Mouse (Mus musculus) urinary bladder, postnatal 4 days (tissue): ENCODE results near the gene Fbxo31.
"Not testable (repeated sequence)": the region's sequence is repeated elsewhere in the genome, so short reads cannot be mapped to it uniquely, and the experiment has no call there.

Source experiments
- DNase-seq, 2 experiments: peaks; one replicate each; pipeline ENCODE4 v3.0.0; 2021 to 2022; ENCODE audit warnings: low spot score in 2 of 2

Gene Fbxo31

DNA sequence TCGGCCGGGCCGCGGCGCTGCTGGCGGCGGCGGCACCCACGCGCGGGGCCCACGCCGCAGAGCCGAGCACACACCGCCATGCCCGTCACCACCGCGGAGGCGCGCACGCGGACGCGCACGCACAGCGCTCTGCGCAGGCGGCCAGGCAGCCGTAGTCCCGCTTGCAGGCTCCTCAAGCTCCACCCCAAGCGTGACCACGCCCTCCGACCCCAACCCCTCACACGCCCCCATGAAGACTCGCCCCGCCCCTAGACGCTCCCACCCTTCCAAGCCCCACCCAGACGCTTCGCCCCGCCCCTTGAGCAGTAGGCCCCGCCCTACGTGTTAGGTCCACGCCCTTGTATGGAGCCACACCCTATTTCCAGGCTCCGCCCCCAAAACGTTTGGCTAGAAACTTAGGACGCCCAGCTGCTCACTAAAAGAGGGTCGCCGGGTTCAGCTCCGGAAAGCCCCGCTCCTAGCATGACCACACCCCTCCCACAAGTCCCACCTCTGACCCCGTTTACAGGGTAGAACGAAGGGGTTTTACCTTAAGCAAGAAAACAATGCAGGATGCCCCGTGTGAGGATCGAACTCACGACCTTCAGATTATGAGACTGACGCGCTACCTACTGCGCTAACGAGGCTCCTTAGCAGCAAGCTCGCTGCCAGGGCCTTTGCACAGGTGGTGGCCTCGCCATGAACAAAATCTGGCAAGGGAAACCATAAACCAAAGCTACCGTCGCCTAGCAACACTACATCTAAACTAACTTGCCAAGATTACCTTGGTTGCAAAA, at the start of gene Fbxo31:
TSS of gene Fbxo31 (minus strand) at position 131 of the 776 bp plus-strand sequence.
- peak; percentile 91 to 96 for DNase-seq

DNA sequence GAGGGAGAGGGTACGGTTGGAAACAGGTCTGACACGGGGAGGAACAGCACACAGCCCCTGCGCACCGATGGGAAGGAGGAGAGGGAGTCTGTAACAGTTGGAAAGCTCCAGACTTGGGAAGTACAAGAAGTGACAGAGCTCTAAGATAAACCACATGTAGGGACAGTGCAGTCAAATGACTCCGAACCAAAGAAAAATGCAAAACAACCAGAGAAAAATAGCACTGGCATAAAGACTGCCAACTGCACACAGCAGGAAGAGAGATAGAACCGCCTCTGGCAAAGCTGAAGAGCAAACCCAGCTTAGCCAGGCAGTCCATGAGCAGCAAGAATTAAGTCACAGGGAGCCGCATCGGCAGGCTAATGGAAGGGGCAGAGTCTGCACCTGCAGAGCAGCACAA, 44.4 kb upstream of the Fbxo31 start:
- no peak for DNase-seq

DNA sequence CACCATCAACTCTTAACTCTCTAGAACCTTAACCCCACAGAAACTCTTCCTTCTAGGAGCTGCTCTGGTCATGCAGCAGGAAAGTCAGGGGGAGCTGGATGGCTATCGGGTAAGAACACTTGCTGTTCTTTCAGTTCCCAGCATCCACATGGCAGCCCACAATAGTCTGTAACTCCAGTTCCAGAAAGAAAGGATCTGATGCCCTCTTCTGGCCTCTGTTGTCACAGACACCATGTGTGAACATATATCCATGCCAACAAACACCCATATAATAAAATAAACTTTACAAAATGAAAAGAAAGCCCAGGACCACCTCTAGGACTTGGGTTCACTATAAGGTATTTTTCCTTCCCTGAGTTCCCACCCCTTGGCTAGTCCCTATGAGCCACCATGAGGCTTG, 43.3 kb upstream of the Fbxo31 start:
- no peak for DNase-seq

DNA sequence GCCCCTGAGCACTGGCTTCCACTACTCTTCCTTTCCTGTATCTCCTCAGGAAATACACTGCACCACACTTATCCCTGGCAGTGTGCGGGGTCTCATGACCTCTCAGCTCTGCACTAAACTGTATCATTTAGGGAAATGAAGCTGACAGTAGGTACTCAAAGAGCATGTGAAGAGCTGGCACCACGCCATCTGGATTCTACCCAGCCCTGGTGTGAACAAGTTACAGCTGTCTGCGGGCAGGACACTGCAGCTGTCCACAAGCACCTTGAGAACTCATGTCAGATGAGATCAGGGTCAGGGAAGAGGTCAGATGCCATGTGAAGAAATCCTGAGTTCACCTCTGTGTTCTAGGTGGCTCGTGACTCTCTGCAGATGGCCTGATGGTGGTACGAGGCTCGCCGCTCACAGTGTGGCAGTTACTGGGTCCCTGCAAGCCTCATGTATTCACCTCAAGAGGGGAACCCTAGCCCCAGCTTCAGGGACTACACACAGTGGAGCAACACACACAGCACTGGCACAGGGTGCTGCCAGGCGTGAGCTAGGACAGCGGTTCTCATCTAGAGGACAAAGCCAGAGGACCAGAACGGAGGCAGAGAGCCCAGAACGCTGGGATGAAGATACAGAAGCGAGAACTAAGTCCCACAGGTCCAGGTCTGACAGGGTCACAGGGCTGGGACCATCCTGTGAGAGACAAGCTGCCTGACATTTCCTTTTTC, 42.4 kb upstream of the Fbxo31 start:
- no peak for DNase-seq

DNA sequence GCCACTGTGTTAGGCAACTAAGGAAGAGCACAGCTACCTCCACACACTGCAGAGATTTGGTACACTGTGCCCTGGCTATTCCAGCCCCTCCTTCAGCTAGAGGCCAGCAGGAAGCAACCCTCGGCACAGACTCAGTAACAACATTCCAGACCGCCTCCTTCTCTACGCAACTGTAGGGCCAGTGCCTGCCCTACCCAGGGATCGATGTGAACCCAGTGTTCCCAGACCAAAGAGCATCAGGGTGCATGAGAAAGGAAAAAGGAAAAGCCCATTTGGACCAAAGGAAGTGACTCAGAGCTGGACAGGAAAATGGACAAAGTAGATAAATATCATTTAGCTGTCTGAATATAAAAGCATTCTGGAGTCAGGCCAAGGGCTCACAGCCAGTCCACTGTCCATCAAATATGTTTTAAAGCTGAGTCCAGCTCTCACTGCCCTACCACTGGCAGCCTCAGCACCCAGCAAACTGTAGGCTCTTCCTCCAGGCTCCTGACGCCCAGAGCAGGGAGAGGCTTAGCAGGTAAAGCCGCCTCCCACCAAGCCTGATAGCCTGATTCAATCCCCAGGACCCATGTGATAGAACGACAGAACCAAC, 40.9 kb upstream of the Fbxo31 start:
- no peak for DNase-seq

DNA sequence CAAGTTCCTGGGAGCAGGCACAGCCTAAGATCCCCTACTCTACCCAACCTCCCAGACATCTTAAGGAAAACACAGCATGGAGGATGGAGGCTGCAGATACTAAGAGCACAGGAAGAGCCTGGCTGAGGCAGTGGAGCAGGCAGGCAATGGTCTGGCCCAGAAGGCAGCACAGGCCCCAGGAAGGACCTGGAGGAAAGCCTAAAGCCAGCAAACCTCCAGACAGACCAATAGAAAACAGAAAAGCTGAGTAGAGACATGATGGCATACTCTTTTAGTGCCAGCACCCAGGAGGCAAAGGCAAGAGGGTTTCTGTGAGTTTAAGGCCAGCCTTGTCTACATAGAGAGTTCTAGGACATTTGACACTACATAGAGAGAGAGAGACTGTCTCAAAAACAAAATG, 34.8 kb upstream of the Fbxo31 start:
- no peak for DNase-seq

DNA sequence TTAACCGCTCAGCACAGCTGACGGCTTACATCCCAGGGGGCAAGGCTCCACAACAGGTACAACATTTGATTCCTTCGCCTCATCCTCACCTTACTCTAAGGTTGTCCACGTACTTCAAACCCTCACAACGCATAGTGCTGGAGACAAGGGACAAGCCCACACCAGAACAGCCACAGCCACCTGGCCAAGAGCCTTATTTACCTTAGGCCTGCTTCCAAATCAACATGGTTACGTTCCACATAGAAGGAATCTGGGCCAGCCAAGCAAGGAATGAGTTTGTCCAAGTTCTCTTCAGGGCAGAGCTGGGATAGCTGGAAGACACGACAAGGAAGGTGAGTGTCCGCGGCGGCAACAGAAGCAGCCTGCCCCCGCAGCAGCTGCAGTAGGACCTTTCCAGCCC, 31.3 kb upstream of the Fbxo31 start:
- DNase-seq, result no peak

DNA sequence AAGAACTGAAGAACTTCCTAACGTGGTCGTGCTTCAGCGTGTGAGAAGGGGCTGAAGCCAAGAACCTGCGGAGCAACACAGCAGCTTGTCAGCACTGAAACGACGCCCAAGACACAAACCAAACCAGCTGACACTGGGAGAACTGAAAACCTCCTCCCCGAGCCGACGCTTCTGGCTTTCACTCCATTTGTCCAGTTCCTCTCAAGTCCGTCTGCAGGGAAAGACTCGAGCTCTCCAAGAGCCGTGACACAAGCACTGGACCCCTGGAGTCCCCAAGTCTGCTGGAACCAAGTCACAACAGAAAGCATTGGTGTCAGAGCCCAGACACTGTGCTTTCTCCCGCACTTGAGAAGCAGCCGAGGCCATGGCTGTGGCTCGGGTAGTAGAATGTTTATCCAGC, 30.6 kb upstream of the Fbxo31 start:
- DNase-seq, result no peak

DNA sequence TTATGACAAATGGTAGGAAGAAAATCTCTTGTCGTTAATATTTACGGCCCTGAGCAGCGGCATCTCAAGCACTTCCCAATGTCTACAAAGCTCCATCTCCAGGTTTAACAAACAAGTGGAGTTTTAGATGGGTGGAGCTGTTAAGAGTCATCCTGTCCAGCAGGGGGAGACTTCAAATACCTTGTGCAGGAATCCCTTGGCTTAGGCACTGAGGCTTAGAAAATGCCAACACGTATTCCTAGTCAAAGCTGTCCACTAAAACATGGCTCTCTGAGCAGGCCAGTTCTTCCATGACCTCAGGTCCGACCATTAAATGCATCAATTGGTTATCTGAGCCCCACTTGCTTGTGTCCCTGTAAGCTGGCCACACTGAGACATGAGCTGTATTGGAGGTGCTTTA, 29.1 kb upstream of the Fbxo31 start:
- no peak for DNase-seq

DNA sequence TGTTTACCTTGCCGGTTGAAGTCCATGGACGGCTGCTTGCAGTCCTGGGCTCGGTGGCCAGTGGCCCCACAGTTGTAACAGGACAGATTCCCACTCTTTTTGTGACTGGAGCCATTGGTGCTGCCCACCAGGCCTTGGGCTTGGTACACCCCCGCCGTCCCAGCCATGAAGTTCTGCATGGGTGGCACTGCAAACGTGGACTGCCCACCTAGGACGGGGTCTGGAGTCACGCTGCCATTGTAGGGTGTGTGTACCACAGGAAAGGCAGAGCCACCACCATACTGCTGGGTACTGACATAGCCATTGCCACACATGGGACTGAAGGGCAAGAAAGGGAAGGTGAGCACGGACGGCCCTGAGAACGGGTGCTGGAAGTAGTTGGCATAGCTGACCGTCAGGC, 25.2 kb upstream of the Fbxo31 start:
- DNase-seq, result no peak

DNA sequence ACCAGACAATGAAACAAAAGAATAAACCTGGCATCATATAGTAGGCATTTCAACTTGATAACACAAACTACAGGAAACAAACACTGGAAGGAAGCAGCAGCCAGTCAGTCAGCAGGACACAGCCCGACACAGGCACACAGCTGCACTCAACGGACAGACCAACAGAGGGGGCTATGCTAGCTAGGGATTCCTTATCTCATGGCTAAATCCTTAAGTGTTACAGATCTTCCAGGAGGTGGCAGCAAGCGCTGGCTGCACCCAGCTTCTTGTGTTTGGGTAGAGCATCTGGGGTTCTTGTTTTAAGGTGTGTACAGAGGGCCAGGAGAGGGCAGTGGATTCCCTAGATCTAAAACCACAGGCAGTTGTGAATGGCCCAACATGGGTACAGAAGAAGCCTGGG, 24.3 kb upstream of the Fbxo31 start:
- peak in 1 of 2 experiments; percentile 75 for DNase-seq

DNA sequence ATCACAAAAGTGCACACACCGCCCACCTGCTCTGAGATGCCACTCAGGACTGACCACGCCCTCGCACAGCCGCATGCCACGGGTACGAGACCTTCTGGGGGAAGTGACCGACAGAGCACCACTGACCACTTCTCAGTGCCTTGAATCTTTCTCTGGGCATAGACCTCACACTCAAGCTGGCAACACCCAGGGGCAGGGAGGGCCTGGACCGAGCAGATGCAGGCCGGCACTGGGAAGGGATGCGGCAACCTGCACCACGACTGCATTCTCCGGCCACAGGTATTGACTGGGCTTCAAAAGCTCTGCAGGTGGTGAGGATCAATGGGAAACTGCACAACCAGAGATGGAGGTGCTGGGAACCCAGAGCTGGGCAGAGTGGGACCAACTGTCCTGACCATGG, 23.8 kb upstream of the Fbxo31 start:
- no peak for DNase-seq

DNA sequence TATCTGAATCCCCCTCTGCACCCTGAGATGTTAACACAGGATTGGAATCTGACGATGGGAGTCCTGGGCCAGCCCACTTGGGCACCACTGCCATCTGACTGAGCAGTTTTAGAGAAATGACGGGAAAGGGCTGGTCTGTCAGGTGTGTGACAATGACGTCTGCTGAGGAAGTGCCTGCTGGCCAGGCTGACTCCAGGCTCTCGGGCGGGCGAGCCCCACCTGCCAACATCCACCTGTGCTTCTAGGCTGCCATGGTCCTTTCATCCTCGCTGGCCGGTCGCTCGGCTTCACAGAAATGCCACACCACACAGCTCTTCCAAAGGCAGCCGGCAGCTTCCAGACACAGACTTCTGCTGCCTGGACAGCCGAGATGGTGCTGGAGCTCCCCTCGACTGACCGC, 21.2 kb upstream of the Fbxo31 start:
- no peak for DNase-seq

DNA sequence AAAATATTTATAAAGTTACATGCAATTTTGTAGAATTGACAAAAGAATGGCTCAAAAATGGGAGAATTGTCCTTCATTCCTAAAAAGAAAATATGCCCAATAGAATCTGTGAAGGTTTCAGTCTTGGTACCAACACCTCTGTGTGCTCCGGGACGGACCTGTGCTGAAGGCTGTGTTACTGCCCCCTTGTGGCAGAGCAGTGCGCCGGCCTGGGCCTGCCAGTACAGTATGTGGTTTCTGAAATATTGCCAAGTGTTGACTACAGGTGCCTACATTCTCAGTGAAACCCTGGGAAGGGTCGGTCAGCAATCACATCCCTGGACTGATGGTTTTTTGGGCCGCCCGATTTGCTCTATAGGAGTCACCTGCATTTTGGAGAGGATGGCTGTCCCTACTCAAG, 20.3 kb upstream of the Fbxo31 start:
- peak; percentile 66 to 84 for DNase-seq

DNA sequence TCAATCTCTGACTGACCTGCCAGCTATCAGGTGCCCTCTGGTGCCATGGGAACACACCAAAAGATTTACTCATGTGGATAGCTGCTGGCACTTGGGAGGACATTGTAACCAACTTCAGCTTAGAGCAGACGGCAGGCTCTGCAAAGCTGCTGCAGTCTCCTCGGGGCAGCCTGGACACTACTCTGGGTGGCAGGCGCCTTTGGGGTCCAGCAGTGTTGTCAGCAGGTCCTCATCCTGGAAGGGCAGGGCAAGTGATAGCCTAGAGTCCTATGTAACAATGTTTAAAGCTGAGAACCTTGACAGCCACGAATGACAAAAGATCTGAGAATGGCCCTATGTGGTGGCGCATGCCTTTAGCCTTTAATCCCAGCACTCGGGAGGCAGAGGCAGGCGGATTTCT, 19.6 kb upstream of the Fbxo31 start:
- DNase-seq, result no peak

DNA sequence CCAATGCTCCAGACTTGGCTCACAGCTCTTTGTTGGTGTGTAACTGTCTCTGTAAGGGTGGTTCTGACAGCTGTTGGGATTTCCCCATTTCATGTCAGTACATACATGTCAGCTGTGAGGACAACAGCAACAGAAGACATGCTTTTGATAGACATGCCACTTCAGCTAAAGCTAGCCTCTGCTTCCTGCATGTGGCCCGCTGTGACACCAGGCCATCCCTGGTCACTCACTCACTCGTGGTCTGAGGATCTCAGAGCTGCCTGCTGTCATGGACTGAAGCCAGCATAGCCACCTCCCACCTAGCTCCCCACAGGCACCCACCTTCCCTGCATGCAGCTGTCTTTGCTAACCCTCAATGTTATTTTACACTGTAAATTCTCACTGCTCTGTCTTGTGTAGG, 18.9 kb upstream of the Fbxo31 start:
- DNase-seq, result not testable (repeated sequence)

DNA sequence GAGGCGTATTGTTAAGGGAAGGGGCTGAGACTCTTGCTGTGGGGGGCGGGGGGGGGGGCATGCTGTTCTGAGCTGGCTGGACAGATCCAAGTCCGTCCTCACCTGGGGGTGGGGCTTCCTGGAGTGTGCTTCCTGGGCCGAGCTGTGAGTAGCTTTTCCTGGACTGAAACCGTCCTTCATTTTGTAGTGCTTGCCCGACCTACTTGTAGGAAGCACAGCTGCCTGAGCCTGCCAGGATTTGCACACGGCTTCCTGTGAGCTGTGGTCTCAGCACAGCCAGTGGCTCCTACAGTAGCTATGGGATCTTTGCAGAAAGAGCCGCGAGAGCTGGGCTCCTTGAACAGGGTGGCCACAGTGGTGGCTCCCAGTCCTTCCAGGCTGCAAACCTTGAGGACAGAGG, 15.4 kb upstream of the Fbxo31 start:
- DNase-seq, result no peak

DNA sequence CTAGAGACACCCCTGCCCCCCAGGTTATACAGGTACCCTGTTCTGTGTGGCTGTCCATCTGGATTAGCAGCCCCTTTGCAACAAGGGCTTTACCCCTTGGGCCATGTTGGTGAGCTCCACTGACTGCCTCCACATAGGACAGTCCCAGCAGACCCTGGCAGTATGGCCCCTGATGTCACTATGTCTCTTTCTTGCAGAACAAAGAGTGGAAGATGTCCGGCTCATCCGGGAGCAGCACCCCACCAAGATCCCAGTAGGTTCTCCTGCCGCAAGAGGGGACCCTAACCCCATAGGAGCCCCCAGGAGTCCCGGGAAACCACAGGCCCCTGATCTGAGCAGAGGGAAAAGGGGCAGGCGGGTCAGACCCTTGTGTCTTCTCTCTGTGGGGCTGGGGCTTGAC, 14.7 kb upstream of the Fbxo31 start:
- no peak for DNase-seq

DNA sequence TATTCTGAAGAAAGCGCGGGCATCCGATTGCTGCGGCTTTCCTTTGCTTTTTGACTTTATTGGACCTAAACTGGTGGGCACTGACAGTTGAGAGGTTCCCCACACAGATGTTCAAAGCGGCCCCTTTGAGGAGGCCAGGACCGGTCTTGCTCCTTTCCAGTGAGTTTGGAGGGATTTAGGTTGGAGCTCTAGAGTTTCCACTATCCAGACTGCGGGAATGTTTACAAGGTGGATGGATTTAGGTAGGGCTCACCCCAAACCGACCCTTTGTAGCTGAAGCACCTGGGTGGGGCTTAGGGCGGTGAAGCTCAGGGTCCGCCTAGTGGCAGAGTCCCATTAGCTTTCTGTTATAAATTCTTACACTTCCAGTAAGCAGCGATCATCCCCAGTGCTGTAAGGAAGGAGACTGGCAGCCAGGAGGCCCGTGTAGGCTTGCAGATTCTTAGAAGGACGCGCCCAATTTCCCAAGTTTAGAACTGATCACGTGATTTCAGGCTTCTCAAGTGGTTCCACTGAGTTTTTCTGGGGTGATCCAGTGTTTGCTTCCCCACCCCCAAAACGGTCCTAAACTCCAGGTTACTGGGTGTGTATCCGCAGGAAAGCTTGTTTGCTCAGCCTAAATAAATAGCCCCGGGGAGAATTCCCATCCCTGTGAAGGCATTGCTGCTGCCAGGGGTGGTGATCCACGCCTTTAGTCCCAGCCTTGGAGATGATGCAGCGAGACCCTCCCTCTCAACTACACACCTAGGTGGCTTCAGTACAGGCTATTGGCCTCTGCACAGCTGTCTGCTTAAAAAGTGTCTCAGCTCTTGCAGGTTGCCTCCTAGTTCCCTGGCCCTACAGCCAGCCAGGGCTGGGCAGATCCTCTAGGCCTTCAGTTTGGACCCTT, 12.8 kb upstream of the Fbxo31 start:
- no peak for DNase-seq

DNA sequence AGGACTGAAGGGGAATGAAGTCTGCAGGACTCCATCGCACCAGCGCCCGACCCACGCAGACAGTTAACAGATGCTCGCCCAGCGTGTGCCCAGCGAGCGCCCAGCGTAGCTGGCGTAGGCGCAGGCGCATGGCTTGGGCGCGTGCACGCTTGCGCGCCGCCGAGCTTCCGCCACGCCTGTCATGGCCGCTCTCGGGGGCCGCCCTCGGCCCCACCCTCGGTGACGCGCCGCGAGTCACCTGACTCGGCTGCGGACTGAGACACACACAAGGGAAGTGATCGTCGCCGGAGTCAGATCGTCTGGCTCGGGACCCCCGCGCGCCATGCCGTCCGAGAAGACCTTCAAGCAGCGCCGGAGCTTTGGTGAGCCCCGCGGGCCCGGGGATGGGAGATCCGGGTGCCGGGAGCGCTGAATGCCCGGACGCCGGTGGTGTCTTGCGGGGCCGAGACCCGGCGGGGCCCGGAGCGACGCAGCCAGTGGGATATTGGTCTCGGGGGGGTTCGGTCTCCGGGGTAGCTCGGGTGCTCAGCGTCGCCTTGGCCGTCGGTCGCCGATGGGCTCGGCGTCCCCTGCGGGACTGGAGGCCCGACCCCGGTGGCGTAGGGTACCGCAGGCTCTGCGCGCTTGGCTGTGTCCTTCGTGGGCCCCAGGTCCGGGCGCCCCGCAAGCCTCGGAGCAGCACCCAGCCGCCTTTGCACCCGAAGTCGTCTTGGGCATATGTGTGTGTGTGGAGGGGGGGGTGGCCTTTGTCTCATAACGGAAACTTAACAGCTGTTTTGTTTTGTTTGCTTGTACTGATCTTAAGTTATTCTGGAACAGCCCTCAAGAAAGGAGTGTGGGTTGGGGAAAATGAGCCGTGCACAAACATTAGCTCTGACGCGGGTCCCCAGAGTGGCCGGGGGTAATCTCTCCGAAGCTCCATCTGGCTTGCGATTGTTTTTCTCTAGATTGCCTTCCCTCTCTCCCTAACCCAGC, 11.9 kb upstream of the Fbxo31 start, which contains the start of gene Map1lc3b:
TSS of gene Map1lc3b (plus strand) at position 159 of the 975 bp plus-strand sequence.
- DNase-seq, result peak; percentile 95
